Mouse (Mus musculus): Measurements from ENCODE around the gene Selenow. TPM values are rescaled to one million over a fixed set of nuclear protein-coding genes. Genes with fewer than 3 reads are reported as not detected.
"Not testable (repeated sequence)": the region's sequence is repeated elsewhere in the genome, so short reads cannot be mapped to it uniquely, and the experiment has no call there.

The Selenow gene
- total RNA-seq, 2 experiments from 2014 or later: 181 to 202 TPM

DNA sequence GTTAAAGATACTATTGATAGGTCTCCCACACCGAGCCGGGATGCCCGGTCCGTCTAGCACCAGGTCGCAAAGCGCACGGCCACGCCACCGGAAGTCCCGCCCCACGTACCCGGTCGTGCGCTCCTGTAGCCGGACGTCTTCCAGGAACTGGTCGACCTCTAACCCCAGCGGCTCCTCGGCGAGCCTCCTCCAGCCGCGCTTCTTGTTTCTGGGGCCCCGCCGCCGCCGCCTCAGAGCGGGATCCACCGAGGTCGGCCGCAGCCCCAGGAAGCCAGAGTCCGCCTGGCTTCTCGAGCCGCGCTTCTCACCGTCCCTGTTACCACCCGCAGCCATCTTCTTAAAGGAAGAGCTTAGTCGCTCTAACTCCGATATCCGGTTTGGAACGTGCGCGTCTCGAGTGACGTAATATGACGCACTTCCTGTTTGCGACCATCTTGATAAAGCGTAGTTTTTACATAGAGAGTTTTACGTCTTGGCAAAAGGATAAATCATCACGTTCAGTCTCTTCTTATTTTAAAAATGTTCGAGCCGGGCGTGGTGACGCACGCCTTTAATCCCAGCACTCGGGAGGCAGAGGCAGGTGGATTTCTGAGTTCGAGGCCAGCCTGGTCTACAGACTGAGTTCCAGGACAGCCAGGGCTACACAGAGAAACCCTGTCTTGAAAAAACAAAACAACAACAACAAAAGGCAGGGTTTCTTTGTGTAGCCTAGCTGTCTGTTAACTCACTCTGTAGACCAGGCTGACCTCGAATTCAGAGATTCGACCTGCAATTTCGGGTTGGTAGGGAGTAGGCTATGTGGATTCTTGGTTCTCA lies 23.7 kb upstream of the Selenow start, which contains the start of gene Nop53:
Gene Nop53 (minus strand): TSS at position 354 of the 816 bp plus-strand sequence.
- DNase-seq: peak; percentile 96

DNA sequence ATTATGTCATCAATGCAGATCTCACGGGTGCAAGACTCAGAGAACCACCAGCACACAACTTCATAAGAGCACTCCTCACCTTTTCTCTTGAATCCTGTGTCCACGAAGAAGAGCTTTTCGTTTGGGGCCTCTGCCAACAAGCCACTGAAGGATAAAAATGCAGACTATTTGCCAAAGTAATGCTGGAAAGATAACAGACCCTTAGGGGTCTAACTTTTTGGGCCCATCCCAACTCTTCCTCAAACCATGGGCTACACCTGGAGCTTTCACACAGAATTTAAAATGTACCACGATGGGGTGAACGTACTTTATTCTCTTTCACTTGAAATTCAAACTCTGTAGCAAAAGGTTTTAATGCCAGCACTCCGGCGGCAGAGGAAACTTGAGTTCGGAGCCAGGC lies 23.0 kb upstream of the Selenow start:
- DNase-seq: no peak

- no peak for DNase-seq
Observed at GRCm38 (mm10) chr7:15944311-15944710, 22.1 kb upstream of the Selenow start.

- no peak for DNase-seq
Observed at GRCm38 (mm10) chr7:15938621-15939020, 16.4 kb upstream of the Selenow start.

DNA sequence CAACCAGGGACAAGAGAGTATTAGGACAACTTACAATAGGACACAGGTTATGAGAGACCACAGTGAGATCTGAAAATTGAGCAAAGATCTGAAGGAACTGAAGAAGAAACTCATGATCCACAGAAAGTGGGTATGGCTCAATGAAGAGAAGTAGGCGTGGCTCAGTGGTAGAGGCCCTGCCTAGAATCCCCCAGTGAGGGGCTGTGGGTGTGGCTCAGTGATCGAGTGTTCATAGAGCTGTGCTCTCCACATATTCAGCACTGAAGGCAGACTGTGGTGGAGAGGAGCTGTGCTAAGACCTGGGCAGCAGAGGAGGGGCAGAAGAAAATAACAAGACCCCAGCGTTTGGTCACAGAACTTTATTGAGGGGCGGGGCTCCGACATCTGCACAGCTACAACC lies 15.3 kb upstream of the Selenow start:
- DNase-seq: no peak

- peak; percentile 63 to 88 for DNase-seq
Observed at GRCm38 (mm10) chr7:15933437-15934359, 11.5 kb upstream of the Selenow start.

GRCm38 (mm10) chr7:15931635-15932034 lies 9.4 kb upstream of the Selenow start:
- peak in 1 of 2 experiments; percentile 46 for DNase-seq

DNA sequence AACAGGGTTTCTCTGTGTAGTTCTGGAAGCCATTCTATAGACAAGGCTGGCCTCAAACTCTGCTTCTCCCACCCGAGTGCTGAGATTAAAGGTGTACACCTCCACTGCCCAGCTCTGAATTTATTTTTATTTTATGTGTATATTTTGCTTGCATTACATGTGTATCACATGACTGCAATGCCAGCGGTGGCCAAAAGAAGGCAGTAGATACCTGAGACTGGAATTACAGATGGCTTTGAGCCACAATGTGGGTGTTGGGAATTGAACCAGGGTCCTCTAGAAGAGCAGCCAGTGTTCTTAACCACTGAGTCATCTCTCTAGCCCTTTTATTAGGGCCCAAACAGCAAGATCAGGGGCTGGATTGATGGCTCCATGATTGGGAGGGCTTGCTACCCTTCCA lies 8.3 kb upstream of the Selenow start:
- no peak for DNase-seq

DNA sequence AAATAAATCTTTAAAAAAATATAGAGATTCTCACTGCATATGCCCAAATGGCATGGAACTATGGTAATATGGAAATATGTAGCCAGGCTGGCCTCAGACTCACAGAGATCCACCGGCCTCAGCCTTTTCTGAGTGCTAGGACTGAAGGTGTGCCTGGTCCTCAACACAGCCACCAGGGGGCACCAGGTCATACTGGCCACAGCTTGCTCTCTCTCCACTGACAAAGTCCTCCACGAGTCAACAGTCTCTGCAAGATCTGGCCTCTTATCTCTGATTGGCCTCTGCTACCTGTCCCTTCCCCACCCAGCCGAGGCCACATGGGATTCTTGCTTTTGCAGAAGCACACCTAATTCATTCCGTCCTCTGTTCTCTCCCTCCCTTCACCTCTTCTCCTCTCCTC lies 7.7 kb upstream of the Selenow start:
- peak; percentile 81 to 82 for DNase-seq

DNA sequence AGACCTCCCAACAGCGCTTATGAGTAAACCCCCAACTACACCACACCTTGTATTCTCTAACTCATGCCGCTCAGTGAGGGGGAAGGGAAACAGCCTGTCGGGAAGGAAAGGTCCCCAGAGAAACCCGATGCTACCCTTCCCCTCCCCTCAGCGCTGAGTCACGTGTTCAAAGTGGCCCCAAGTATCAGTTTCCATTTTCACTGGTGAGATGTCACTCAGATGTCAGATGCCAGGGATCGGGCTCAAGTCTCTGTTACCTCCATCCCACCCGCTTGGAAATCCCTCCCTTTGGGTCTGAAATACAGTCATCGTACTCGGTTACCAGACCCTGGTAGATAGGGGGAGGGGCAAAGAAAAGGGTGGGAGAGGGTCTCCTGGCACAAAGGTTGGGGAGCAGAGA lies 406 bp downstream of the Selenow start:
- DNase-seq: peak in 1 of 2 experiments; percentile 59

GRCm38 (mm10) chr7:15920645-15921190 lies 1.5 kb downstream of the Selenow start:
- no peak for DNase-seq

- DNase-seq: no peak
Observed at GRCm38 (mm10) chr7:15919947-15920346, 2.3 kb downstream of the Selenow start.

GRCm38 (mm10) chr7:15918371-15918770 lies 3.8 kb downstream of the Selenow start:
- no peak for DNase-seq

DNA sequence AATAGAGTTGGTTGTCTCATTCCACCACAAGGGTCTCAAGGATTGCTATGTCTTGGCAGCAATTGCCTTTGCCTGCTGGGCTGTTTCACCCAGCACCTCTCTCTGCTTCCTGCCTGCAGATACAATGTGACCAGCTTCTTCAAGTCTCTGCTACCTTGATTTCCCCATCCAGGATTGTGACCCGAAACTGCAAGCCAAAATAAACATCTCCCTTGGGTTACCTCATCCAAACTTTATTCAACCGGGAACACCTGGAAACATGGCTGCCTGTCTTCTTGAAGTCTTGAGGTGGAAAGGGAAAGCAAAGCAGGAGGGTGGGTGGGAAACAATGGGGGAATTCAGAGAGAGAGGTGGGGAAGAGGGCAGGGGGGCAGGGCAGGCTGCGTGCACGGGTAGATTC lies 5.2 kb downstream of the Selenow start:
- no peak for DNase-seq

DNA sequence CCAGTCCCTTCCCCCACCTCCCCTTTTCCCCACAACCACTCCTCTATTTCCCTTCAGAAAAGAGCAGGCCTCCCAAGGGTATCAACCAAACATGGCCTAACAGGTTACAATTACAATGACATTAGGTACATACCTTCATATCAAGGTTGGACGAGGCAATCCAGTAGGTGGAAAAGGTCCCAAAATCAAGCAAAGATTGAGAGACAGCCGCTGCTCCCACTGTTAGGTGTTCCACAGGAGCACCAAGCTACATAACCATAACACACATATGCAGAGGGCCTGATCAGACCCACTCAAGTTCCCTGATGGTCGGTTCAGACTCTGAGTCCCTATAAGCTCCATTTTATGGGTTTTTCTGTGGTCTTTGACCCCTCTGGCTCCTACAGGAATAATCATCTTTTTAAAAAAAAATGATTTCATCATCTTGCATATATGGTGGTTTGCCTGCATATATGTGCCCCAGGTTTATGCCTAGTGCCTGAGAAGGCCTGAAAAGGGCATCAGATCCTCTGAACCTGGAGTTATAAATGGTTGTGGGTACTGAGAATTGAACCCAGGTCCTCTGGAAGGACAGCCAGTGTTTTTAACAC lies 6.0 kb downstream of the Selenow start:
- DNase-seq: no peak

GRCm38 (mm10) chr7:15915695-15916094 lies 6.5 kb downstream of the Selenow start:
- not testable (repeated sequence) for DNase-seq

- no peak for DNase-seq
Observed at GRCm38 (mm10) chr7:15914751-15915150, 7.5 kb downstream of the Selenow start.

GRCm38 (mm10) chr7:15914252-15914651 lies 8.0 kb downstream of the Selenow start:
- peak; percentile 29 to 75 for DNase-seq

GRCm38 (mm10) chr7:15912183-15912582 lies 10.0 kb downstream of the Selenow start:
- peak; percentile 65 to 84 for DNase-seq

DNA sequence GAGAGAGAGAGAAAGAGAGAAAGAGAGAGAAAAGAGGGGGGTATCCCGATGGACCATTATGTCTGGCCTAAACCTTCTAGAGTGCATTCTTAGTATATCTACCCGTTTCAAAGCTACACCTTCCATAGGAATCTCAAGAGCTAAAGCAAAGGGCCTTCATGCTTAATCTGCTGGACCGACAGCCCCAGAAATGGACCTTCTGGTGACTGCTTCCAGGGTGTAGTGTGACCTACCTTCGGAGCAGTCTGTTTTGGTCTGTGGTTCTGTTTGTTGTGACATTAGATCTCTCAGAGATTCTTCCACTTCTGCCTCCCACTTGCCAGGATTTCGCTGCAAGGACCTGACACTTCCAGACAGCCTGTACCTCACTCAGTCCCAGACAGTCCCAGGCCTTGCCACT lies 11.7 kb downstream of the Selenow start:
- no peak for DNase-seq

- no peak for DNase-seq
Observed at GRCm38 (mm10) chr7:15907971-15908590, 14.1 kb downstream of the Selenow start.

- DNase-seq: no peak
Observed at GRCm38 (mm10) chr7:15906602-15907001, 15.6 kb downstream of the Selenow start.
